ENCODE assay signal across 10 mouse cellular contexts in genomic region chr16:75961036-75961435, GRCm38 (mm10).
A peak's percentile ranks its signal among the peaks of the same experiment; 100 is the strongest.
DNase-seq lines count a peak whose midpoint lies in the region; TF ChIP-seq lines count a peak whose summit lies in the region.
"Had no signal": no experiment of that assay in that cellular context is flagged by ENCODE, and none has a peak within 500 bp of the region (broad histone marks: within the 10 kb centered on the region; RNA-seq: fewer than 3 reads in every experiment).

No protein-coding gene starts in this region.

- H3K27me3 ChIP-seq in cerebellum, adult 2 months (ENCODE audit: control insufficient read depth, insufficient read depth, low read length): no peaks in the 10 kb centered on the region
- H3K27me3 ChIP-seq: limb, embryonic 15.5 days had no signal

- no peak overlapping the region for H3K4me3 ChIP-seq in bone marrow macrophage, adult 2 months (ENCODE audit: insufficient read depth, low read length)
- no peak overlapping the region for H3K4me3 ChIP-seq in cerebellum, adult 2 months (replicated peaks; ENCODE audit: insufficient read depth, low read depth, low read length)
- H3K4me3 ChIP-seq: limb, embryonic 15.5 days had no signal

- intact Hi-C loops in heart, postnatal 36 days (cut with DNase I): no loop called here

- peak; percentile 44 for DNase-seq in layer of hippocampus, adult 9-11 months
- DNase-seq in layer of hippocampus, postnatal 36 days: no peak
- peak; percentile 15 to 34 for DNase-seq in heart, postnatal 36 days
- DNase-seq in lung, postnatal 36 days: peak; percentile 79
- DNase-seq in cerebellum, adult 2 months: no peak
- DNase-seq in T-cell, adult 2 months (ENCODE audit: low spot score): no peak
- no peak for DNase-seq in layer of hippocampus, adult 8-10 months (ENCODE audit: low spot score in 2 of 2)
- DNase-seq: cerebellum, adult 11-12 months had no signal

- TF ChIP-seq CTCF in bone marrow macrophage, adult 2 months (IDR thresholded peaks at IDR 0.05; ENCODE audit: low read depth, low read length): no peak
- no peak for TF ChIP-seq CTCF in cerebellum, adult 2 months (IDR thresholded peaks at IDR 0.05; ENCODE audit: borderline replicate concordance, insufficient read depth, low read depth, low read length)

- TF ChIP-seq POLR2A in bone marrow macrophage, adult 2 months (IDR thresholded peaks at IDR 0.05; ENCODE audit: borderline replicate concordance, low read depth, low read length): no peak
- no peak for TF ChIP-seq POLR2A in cerebellum, adult 2 months (IDR thresholded peaks at IDR 0.05; ENCODE audit: borderline replicate concordance, insufficient read depth, low read length)

- peaks cover 14% of the 10 kb centered on the region for H3K4me1 ChIP-seq in bone marrow macrophage, adult 2 months (ENCODE audit: control insufficient read depth, insufficient read depth, low read length)
- H3K4me1 ChIP-seq in cerebellum, adult 2 months (ENCODE audit: control insufficient read depth, insufficient read depth, low read length): no peaks in the 10 kb centered on the region
- H3K4me1 ChIP-seq: limb, embryonic 15.5 days had no signal

- H3K27ac ChIP-seq in bone marrow macrophage, adult 2 months (ENCODE audit: insufficient read depth, low read depth, low read length): peak overlapping the region; percentile 90
- H3K27ac ChIP-seq in cerebellum, adult 2 months (ENCODE audit: insufficient read depth, low read length): no peak overlapping the region
- H3K27ac ChIP-seq: limb, embryonic 15.5 days had no signal

- WGBS in cerebellum, adult 2 months: 87% methylated on average over 7 of the region's 7 CpGs

Comparison
In these comparisons a context has a peak if more than half of its experiments do, and no peak if none do; other contexts are left out.
1. DNase-seq: peak in layer of hippocampus, adult 9-11 months (single experiment), heart, postnatal 36 days (2 of 2) and lung, postnatal 36 days (single experiment); none in layer of hippocampus, postnatal 36 days (0 of 2), cerebellum, adult 2 months (0 of 2), T-cell, adult 2 months (single experiment) and layer of hippocampus, adult 8-10 months (0 of 2).